Mouse (Mus musculus) cortical plate, adult 2 months (tissue): ENCODE data around the gene Samd14.

Source experiments
- CTCF ChIP-seq: fragments of 200-500 bp; IDR thresholded peaks from 2 replicates; pipeline ENCODE4 v1.5.1; 2011; ENCODE audit warnings: mild to moderate bottlenecking, control low read depth, low read length; ENCODE audit not compliant: insufficient read depth; ENCODE audit errors: extremely low read depth
- POLR2A ChIP-seq: fragments of 200-500 bp; IDR thresholded peaks from 2 replicates; pipeline ENCODE4 v1.6.1; 2011; ENCODE audit warnings: mild to moderate bottlenecking, low read length, control low read depth; ENCODE audit not compliant: insufficient read depth; ENCODE audit errors: extremely low read depth

DNA sequence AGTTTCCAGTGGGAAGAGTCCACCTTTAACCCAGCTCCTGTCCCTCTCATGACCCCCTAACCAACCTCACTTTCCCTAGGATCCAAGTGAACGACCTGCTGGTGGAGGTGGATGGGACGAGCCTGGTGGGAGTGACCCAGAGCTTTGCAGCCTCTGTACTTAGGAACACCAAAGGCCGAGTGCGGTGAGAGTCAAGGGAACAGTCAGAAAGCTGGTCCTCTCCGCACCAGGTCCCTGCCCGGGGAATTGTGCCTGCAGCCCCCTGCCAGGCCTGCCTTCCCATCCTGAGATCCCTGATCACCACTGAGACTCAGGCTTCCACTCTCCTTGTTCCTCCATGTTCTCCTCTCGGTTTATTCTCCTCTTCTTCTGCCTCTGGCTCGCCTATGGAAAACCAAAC is 9.6 kb upstream of the Samd14 start:
- TF ChIP-seq CTCF, result no peak
- TF ChIP-seq POLR2A, result no peak
